Mouse (Mus musculus) G1E (cell line): ENCODE data around the gene Slc35d3.

Experiments used
- CTCF ChIP-seq: IDR thresholded peaks from 2 replicates; pipeline ENCODE4 v1.5.1; 2012; ENCODE audit warnings: low read depth, low read length, inconsistent platforms, mixed read lengths
- GATA1 ChIP-seq: IDR thresholded peaks from 2 replicates; pipeline ENCODE4 v1.6.1; 2012; ENCODE audit warnings: borderline replicate concordance, low read length, inconsistent platforms, mixed read lengths

- TF ChIP-seq CTCF (no peak), GATA1 (no peak)
These were observed 29.2 kb upstream of the Slc35d3 start for GRCm38 (mm10) chr10:19880437-19880836.
